Mouse (Mus musculus) embryonic facial prominence, embryonic 10.5 days (tissue): ENCODE results near the gene Gm7682. TPM values are rescaled to one million over a fixed set of nuclear protein-coding genes. Genes with fewer than 3 reads are reported as not detected.
"Not testable (repeated sequence)": the region's sequence is repeated elsewhere in the genome, so short reads cannot be mapped to it uniquely, and the experiment has no call there.

Experiments
- DNase-seq: peaks from one replicate; pipeline ENCODE4 v3.0.0-alpha.2; 2017; ENCODE audit warnings: low spot score
- H3K27ac ChIP-seq: fragments of 300-500 bp; sonication (generic); replicated peaks from 2 replicates; pipeline ENCODE4 v1.5.1; 2016; ENCODE audit warnings: mild to moderate bottlenecking
- H3K27me3 ChIP-seq: fragments of 300-500 bp; sonication (generic); replicated peaks from 2 replicates; pipeline ENCODE4 v1.6.1; 2016; ENCODE audit warnings: low read depth, mild to moderate bottlenecking; ENCODE audit not compliant: poor library complexity, severe bottlenecking
- H3K36me3 ChIP-seq: fragments of 300-500 bp; sonication (generic); replicated peaks from 2 replicates; pipeline ENCODE4 v1.6.1; 2016; ENCODE audit warnings: mild to moderate bottlenecking, moderate library complexity
- H3K4me1 ChIP-seq: fragments of 300-500 bp; sonication (generic); 2 replicates; pipeline ENCODE4 v1.6.1; 2016
- H3K4me3 ChIP-seq: fragments of 300-500 bp; sonication (generic); 2 replicates; pipeline ENCODE4 v1.5.1; 2016; ENCODE audit warnings: mild to moderate bottlenecking, moderate library complexity
- H3K9me3 ChIP-seq: fragments of 300-500 bp; sonication (generic); 2 replicates; pipeline ENCODE4 v1.6.1; 2016; ENCODE audit warnings: mild to moderate bottlenecking
- WGBS: fragments of 180-500 bp; shearing (Covaris S2); methylation state at CpG from one replicate; pipeline ENCODE4 v1.1.7; 2016; 5-methylcytosine and 5-hydroxymethylcytosine counted together
- polyA plus RNA-seq: library from polyadenylated mRNA; unstranded; fragments of >200 nt; fragmentation: Nextera tagmentation; extraction: Ambion mirVana; gene quantifications from 2 replicates; pipeline ENCODE4 v1.2.1, GENCODE M21; 2016

Gene Gm7682
- not detected in 2 replicates for polyA plus RNA-seq

DNA sequence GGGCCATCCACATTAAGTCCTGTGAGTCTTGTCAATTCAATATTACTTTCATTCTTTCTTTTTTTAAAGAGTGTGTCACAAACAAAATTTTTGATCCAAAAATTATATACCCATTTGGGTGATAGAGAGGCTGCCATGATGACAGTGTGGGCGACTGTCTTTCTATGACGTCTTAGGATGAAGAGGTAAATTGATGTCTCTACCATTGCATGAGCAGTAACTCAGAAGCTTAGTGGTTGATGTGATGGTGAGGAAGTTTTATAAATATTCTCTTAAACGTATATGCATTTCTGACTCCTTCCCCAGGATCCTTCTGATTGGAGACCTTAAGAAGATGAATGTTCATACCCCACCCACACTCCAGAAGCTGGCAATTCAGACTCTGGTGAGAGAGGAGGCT, at the start of gene Gm7682:
Gene Gm7682, plus strand, starts transcription at position 301 of the 400 bp plus-strand sequence.
- no CpG with 5 or more reads among the region's 3 CpGs for WGBS

More for the DNA sequence above, at the start of gene Gm7682:
- H3K4me1 ChIP-seq, H3K9me3 ChIP-seq, H3K27me3 ChIP-seq, H3K36me3 ChIP-seq, DNase-seq, H3K27ac ChIP-seq, H3K4me3 ChIP-seq: not testable (repeated sequence)

Other genes starting within 250 kb of the Gm7682 start
- not detected in 2 replicates for gene Gm3106, start 227.8 kb upstream of the Gm7682 start, polyA plus RNA-seq
- not detected in 2 replicates for gene A430089I19Rik, start 139.0 kb upstream of the Gm7682 start, polyA plus RNA-seq
- not detected in 2 replicates for gene Gm6502, start 131.3 kb upstream of the Gm7682 start, polyA plus RNA-seq
- not detected in 2 replicates for gene AA792892, start 106.0 kb upstream of the Gm7682 start, polyA plus RNA-seq
- gene Gm3139, start 80.5 kb downstream of the Gm7682 start, polyA plus RNA-seq = not detected in 2 replicates
- gene Gm3147, start 170.6 kb downstream of the Gm7682 start, polyA plus RNA-seq = not detected in 2 replicates
- gene Gm6509, start 178.2 kb downstream of the Gm7682 start, polyA plus RNA-seq = not detected in 2 replicates
- gene Gm6205, start 202.6 kb downstream of the Gm7682 start, polyA plus RNA-seq = not detected in 2 replicates